Mouse (Mus musculus) erythroblast, embryonic 14.5 days (primary cell): Measurements from ENCODE around the gene Kif2c. TPM values are rescaled to one million over a fixed set of nuclear protein-coding genes. Genes with fewer than 3 reads are reported as not detected.

Experiments used
- H3K27me3 ChIP-seq: 2 replicates; pipeline ENCODE4 v1.6.1; 2012; ENCODE audit warnings: inconsistent platforms; ENCODE audit not compliant: control insufficient read depth
- H3K36me3 ChIP-seq: 2 replicates; pipeline ENCODE4 v1.6.1; 2012; ENCODE audit warnings: mild to moderate bottlenecking, inconsistent platforms; ENCODE audit not compliant: control insufficient read depth
- H3K4me1 ChIP-seq: 2 replicates; pipeline ENCODE4 v1.6.1; 2012; ENCODE audit warnings: inconsistent platforms; ENCODE audit not compliant: control insufficient read depth
- H3K4me3 ChIP-seq: replicated peaks from 2 replicates; pipeline ENCODE3; 2012; ENCODE audit warnings: moderate library complexity, mild to moderate bottlenecking, inconsistent platforms
- H3K9me3 ChIP-seq: 2 replicates; pipeline ENCODE4 v1.6.1; 2012; ENCODE audit warnings: low read length, inconsistent platforms, mixed read lengths; ENCODE audit not compliant: control insufficient read depth
- GATA1 ChIP-seq: IDR thresholded peaks from 2 replicates; pipeline ENCODE4 v1.6.1; 2012; ENCODE audit warnings: low read length, inconsistent platforms, mixed read lengths
- TAL1 ChIP-seq: IDR thresholded peaks from 3 replicates; pipeline ENCODE4 v1.6.1; 2012; ENCODE audit warnings: low read length, inconsistent platforms, mixed read lengths
- polyA plus RNA-seq: library from polyadenylated mRNA; stranded (reverse); fragments of >175 nt; gene quantifications from 2 replicates; pipeline ENCODE4 v1.2.3, GENCODE M21; 2012

Kif2c gene
- 1.6 and 2.0 TPM in 2 replicates for polyA plus RNA-seq

DNA sequence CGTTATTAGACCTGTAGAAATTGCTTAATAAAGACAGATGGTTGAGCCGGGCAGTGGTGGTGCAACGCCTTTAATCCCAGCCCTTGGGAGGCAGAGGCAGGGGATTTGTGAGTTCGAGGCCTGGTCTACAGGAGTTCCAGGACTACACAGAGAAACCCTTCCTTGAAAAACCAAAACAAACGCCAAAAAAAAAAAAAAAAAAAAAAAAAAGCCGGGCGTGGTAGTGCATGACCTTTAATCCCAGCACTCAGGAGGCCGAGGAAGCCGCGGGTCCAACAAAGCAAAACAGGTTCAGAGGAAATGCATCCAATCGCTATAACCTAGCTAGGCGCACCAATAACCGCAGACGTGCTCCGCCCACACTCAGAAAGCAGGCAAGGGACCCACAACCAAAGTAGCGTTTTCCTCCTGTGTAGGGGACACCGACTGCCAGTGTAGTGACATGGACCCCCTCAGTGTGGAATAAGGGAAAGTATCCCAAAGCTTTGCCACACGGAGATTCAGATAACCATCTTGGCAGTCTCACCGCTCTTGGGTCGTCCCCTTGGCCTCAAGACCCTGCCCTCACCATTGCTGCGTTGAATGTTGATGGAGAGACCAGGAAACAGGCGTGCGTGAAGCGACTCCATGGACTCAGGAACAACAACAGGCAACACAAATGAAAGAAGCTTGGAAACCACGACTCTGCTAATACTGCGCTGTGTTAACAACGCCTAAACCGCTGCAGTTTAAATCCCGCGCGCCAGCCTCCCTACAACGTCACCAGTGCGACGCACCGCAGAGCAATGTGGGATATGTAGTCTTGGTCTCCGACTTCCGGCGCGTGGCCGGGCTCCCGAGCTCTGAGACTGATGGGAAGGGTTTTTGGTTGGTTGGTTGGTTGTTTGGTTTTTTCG, at the start of gene Kif2c:
TSS of gene Kif2c (minus strand) at position 777 of the 896 bp plus-strand sequence.
- Histone ChIP-seq H3K4me1 (peaks cover 29% of the 10 kb centered on the region), H3K9me3 (no peaks in the 10 kb centered on the region), H3K27me3 (peaks cover 5% of the 10 kb centered on the region), H3K4me3 (peak within 1 kb of the TSS; percentile 64), H3K36me3 (peaks cover 38% of the 10 kb centered on the region)
- peak; percentile 47 for TF ChIP-seq GATA1
- TF ChIP-seq TAL1, result no peak

GRCm38 (mm10) chr4:117231208-117231607, 48.8 kb upstream of the Kif2c start:
- TF ChIP-seq GATA1 (no peak), TAL1 (no peak)
- Histone ChIP-seq H3K4me3 (no peak overlapping the region), H3K4me1 (no peaks in the 10 kb centered on the region), H3K36me3 (no peaks in the 10 kb centered on the region), H3K27me3 (no peaks in the 10 kb centered on the region), H3K9me3 (no peaks in the 10 kb centered on the region)

DNA sequence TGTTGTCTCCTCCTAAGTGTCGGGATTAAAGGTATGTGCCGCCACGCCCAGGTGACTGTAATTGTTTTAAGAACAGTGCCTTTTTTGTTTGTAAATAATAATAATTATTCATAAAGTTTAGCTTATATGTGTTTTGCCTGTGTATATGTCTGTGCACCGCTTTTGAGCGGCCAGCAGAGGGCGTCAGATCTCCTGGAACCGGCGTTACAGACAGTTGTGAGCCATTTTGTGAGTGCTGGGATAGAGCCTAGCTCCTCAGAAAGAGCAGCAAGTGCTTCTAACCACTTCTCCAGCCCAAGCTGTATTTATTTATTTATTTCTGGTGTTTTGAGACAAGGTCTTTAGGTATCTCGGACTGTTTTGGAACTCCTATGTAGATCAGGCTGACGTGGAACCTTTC, 47.9 kb upstream of the Kif2c start:
- H3K27me3 ChIP-seq, result no peaks in the 10 kb centered on the region
- TF ChIP-seq GATA1 (no peak), TAL1 (no peak)
- no peak overlapping the region for H3K4me3 ChIP-seq
- H3K36me3 ChIP-seq, result no peaks in the 10 kb centered on the region
- H3K4me1 ChIP-seq, result no peaks in the 10 kb centered on the region
- no peaks in the 10 kb centered on the region for H3K9me3 ChIP-seq

- no peak for TF ChIP-seq GATA1
- TF ChIP-seq TAL1, result no peak
- Histone ChIP-seq H3K36me3 (no peaks in the 10 kb centered on the region), H3K9me3 (no peaks in the 10 kb centered on the region), H3K4me3 (no peak overlapping the region), H3K27me3 (no peaks in the 10 kb centered on the region), H3K4me1 (no peaks in the 10 kb centered on the region)
Measured at GRCm38 (mm10) chr4:117229590-117229989, 47.2 kb upstream of the Kif2c start.

- TF ChIP-seq TAL1 (no peak), GATA1 (no peak)
- no peaks in the 10 kb centered on the region for H3K4me1 ChIP-seq
- no peak overlapping the region for H3K4me3 ChIP-seq
- H3K9me3 ChIP-seq, result no peaks in the 10 kb centered on the region
- H3K27me3 ChIP-seq, result no peaks in the 10 kb centered on the region
- no peaks in the 10 kb centered on the region for H3K36me3 ChIP-seq
Measured at GRCm38 (mm10) chr4:117225250-117225649, 42.8 kb upstream of the Kif2c start.

DNA sequence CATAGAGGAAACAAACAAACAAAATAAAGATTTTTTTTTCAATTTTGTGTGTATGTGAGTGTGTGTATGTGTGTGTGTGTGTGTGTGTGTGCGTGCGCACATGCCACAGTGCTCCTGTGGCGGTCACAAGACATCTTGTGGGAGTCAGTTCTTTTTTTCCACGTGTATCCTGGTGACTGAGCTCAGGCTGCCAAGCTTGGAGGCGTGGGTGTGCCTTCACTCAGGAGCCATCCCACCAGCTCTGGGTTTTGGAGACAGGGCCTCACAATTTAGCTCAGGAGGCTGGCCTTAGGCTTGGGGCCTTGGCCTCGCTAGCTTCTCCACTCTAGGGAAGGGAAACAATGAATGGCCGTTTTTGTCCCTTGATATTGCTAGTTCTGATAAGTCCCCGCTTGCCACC, 41.7 kb upstream of the Kif2c start:
- Histone ChIP-seq H3K27me3 (no peaks in the 10 kb centered on the region), H3K4me1 (no peaks in the 10 kb centered on the region), H3K36me3 (no peaks in the 10 kb centered on the region), H3K4me3 (no peak overlapping the region), H3K9me3 (no peaks in the 10 kb centered on the region)
- no peak for TF ChIP-seq TAL1
- TF ChIP-seq GATA1, result no peak

GRCm38 (mm10) chr4:117223001-117223400, 40.6 kb upstream of the Kif2c start:
- H3K4me1 ChIP-seq, result peaks cover 3% of the 10 kb centered on the region
- no peaks in the 10 kb centered on the region for H3K9me3 ChIP-seq
- H3K36me3 ChIP-seq, result no peaks in the 10 kb centered on the region
- H3K27me3 ChIP-seq, result no peaks in the 10 kb centered on the region
- H3K4me3 ChIP-seq, result no peak overlapping the region
- TF ChIP-seq GATA1 (no peak), TAL1 (no peak)

- H3K36me3 ChIP-seq, result no peaks in the 10 kb centered on the region
- no peaks in the 10 kb centered on the region for H3K27me3 ChIP-seq
- TF ChIP-seq TAL1 (no peak), GATA1 (no peak)
- H3K9me3 ChIP-seq, result no peaks in the 10 kb centered on the region
- no peak overlapping the region for H3K4me3 ChIP-seq
- peaks cover 3% of the 10 kb centered on the region for H3K4me1 ChIP-seq
Measured at GRCm38 (mm10) chr4:117221836-117222235, 39.4 kb upstream of the Kif2c start.

DNA sequence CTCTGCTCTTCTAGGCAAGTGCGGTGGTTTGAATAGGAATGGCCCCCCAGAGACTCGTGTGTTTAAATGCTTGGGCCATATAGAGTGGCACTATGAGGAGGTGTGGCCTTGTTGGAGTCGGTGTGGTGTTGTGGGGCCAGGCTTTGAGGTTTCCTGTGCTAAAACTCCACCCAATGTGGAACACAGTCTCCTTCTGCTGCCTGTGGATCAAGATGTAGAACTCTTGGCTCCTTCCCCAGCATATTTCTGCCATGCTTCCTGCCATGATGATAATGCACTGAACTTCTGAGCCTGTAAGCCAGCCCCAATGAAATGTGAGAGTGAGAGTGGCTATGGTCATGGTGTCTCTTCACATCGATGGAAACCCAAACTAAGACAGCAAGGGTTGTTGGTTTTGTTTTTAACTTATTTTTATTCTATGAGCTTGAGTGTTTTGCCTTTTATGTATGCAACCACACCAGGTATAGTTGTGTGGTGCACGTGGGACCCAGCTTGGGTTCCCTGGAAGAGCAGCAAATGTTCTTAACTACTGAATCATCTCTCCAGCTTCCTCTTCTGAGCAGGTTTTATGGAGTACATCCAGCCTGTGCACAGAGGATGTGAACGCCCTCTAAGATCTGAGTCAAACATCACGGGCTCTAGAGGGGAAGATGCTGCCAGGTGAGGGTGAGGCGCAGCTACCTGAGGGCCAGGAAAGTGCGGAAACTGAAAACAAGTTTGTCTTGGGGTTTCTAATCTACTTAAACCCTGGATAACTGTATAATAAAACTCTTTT, 38.5 kb upstream of the Kif2c start:
- TF ChIP-seq GATA1 (no peak), TAL1 (no peak)
- no peaks in the 10 kb centered on the region for H3K27me3 ChIP-seq
- no peaks in the 10 kb centered on the region for H3K9me3 ChIP-seq
- no peaks in the 10 kb centered on the region for H3K36me3 ChIP-seq
- peaks cover 3% of the 10 kb centered on the region for H3K4me1 ChIP-seq
- no peak overlapping the region for H3K4me3 ChIP-seq
